Mouse (Mus musculus) hindbrain, embryonic 10.5 days (tissue): ENCODE results near the gene Raet1d. TPM values are rescaled to one million over a fixed set of nuclear protein-coding genes. Genes with fewer than 3 reads are reported as not detected.
"Not testable (repeated sequence)": the region's sequence is repeated elsewhere in the genome, so short reads cannot be mapped to it uniquely, and the experiment has no call there.

Source experiments
- DNase-seq: peaks from one replicate; pipeline ENCODE4 v3.0.0-alpha.2; 2017; ENCODE audit warnings: low spot score
- H3K27ac ChIP-seq: fragments of 300-500 bp; sonication (generic); 2 replicates; pipeline ENCODE4 v1.5.1; 2016; ENCODE audit warnings: mild to moderate bottlenecking, moderate library complexity
- H3K27me3 ChIP-seq: fragments of 300-500 bp; sonication (generic); 2 replicates; pipeline ENCODE4 v1.6.1; 2016; ENCODE audit warnings: mild to moderate bottlenecking; ENCODE audit not compliant: poor library complexity, insufficient read depth, severe bottlenecking
- H3K36me3 ChIP-seq: fragments of 300-500 bp; sonication (generic); 2 replicates; pipeline ENCODE4 v1.6.1; 2016; ENCODE audit warnings: mild to moderate bottlenecking, moderate library complexity
- H3K4me1 ChIP-seq: fragments of 300-500 bp; sonication (generic); replicated peaks from 2 replicates; pipeline ENCODE4 v1.6.1; 2016; ENCODE audit warnings: mild to moderate bottlenecking
- H3K4me3 ChIP-seq: fragments of 300-500 bp; sonication (generic); 2 replicates; pipeline ENCODE4 v1.5.1; 2016; ENCODE audit warnings: mild to moderate bottlenecking, moderate library complexity
- H3K9me3 ChIP-seq: fragments of 300-500 bp; sonication (generic); 2 replicates; pipeline ENCODE4 v1.6.1; 2016; ENCODE audit warnings: mild to moderate bottlenecking, moderate library complexity
- WGBS: fragments of 180-500 bp; shearing (Covaris S2); methylation state at CpG from one replicate; pipeline ENCODE4 v1.1.7; 2016; 5-methylcytosine and 5-hydroxymethylcytosine counted together
- polyA plus RNA-seq: library from polyadenylated mRNA; unstranded; fragments of >200 nt; fragmentation: Nextera tagmentation; extraction: Ambion mirVana; gene quantifications from 2 replicates; pipeline ENCODE4 v1.2.1, GENCODE M21; 2016

Gene Raet1d
- polyA plus RNA-seq, 1 experiment from 2014 or later = 16.5 TPM

DNA sequence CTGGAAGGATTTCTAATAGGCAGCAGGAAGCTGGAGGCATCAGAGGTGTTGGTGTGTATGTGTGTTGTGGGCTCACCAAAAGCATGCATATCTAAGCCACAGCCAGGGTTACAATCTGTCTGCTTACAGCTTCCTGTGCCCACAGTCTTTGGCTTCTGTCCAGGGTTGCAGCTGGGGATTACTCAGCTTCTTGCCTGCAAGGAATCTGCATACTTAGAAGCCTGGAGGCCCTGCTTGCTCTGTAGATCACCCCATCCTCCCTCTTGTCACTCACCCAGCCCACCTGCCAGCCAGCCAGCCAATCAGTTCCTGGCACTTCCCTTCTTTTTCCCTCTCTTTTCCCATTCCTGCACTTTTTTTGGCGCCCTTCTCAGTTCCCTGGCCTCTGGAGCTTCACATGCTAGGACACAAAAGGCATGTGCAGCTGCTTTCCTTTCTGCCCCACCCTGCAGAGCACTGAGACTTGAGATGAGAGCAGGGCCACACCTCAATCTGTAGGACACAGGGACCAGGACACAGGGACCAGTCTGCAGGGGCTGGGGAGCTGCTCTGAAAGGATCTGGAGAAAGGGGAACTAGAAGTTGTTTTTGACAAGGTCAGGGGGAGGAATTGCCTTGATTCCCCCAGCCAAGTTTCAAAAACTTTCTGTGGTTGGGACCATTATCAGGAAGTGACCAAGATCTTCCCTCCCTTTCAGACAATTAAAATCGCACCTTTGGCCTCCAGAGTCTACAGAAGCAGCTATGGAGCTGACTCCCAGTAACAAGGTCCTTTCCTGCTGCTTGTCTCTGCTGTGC lies 32.9 kb downstream of the Raet1d start:
- H3K27ac ChIP-seq, DNase-seq, H3K4me1 ChIP-seq, H3K36me3 ChIP-seq, H3K9me3 ChIP-seq, H3K27me3 ChIP-seq, H3K4me3 ChIP-seq: not testable (repeated sequence)
- no CpG with 5 or more reads among the region's 2 CpGs for WGBS

DNA sequence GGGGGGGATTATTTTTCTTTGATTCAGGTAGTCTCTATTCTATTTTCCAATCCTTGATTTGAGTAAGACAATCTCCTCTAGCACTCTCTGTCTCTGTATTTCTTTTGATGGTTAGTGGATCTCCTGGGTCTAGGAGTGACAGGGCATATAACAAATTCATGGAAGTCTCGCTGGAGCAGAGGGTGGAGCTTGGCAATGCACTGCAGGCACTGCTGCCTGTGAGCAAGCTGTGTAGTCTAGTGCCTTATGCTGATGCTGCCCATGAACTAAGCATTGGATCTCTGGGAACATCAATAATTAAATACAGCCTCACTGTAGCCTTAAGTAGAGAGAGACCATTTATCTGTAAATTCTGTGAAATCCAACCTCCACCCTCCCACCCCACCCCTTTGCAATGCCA lies 36.3 kb downstream of the Raet1d start:
- H3K9me3 ChIP-seq, H3K27ac ChIP-seq, DNase-seq, H3K27me3 ChIP-seq, H3K4me3 ChIP-seq, H3K36me3 ChIP-seq, H3K4me1 ChIP-seq: not testable (repeated sequence)
- WGBS = 52% methylated on average over 1 of the region's 1 CpGs

DNA sequence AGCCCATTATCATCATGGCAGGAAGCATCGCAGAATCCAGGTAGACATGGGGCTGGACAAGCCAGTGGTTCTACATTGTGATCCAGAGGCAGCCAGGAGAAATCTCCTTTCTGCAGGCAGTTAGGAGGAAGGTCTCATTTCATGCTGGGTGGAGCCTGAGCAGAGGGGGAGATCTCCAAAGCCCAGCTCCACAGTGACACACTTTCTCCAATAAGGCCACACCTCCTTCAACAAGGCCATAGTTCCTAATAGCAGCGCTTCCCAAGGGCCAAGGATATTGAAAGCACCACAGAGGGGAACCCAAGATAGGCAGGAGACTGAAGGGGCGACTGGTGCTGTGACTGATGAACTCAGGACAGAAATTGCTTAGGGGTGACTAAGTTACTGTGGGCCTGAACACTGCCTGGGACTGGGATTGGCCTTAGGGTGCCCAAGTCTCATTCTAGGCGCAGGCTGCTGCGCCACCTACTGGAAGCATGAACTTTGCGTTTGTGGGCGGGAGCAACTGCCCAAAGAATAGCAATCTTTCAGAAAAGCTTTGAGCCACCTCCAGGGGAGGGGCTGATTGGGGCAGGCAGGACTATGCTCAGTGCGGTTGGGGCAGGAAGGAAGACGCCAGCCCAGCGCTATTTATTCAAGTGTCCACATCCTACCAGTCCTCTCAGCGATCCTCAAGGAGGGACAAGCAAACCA lies 42.0 kb downstream of the Raet1d start:
- not testable (repeated sequence) for H3K4me3 ChIP-seq, H3K27ac ChIP-seq, H3K9me3 ChIP-seq, H3K27me3 ChIP-seq, H3K36me3 ChIP-seq, H3K4me1 ChIP-seq
- peak; percentile 74 for DNase-seq
- WGBS = 8% methylated on average over 9 of the region's 11 CpGs

DNA sequence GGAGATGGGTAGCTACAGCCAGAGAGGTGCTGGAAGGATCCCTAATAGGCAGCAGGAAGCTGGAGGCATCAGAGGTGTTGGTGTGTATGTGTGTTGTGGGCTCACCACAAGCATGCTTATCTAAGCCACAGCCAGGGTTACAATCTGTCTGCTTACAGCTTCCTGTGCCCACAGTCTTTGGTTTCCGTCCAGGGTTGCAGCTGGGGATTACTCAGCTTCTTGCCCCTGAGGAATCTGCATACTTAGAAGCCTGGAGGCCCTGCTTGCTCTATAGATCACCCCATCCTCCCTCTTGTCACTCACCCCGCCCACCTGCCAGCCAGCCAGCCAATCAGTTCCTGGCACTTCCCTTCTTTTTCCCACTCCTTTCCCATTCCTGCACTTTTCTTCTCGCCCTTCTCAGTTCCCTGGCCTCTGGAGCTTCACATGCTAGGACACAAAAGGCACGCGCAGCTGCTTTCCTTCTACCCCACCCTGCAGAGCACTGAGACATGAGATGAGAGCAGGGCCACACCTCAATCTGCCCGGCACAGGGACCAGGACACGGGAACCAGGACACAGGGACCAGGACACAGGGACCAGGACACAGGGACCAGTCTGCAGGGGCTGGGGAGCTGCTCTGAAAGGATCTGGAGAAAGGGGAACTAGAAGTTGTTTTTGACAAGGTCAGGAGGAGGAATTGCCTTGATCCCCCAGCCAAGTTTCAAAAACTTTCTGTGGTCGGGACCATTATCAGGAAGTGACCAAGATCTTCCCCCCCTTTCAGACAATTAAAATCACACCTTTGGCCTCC lies 53.5 kb downstream of the Raet1d start:
- 17% methylated on average over 1 of the region's 8 CpGs for WGBS
- DNase-seq = peak; percentile 8
- not testable (repeated sequence) for H3K27me3 ChIP-seq, H3K4me1 ChIP-seq, H3K27ac ChIP-seq, H3K9me3 ChIP-seq, H3K36me3 ChIP-seq, H3K4me3 ChIP-seq

Other genes with a start within 250 kb of the Raet1d start
- 21.4 and 28.9 TPM in 2 replicates for gene E030030I06Rik, start 211.3 kb upstream of the Raet1d start, polyA plus RNA-seq
- 15.1 and 20.0 TPM in 2 replicates for gene Raet1e, start 202.0 kb upstream of the Raet1d start, polyA plus RNA-seq
- gene H60b, start 202.0 kb upstream of the Raet1d start, polyA plus RNA-seq = 1.6 and 1.9 TPM in 2 replicates